Mouse (Mus musculus): ENCODE measurements around the gene Ttc13. TPM values are rescaled to one million over a fixed set of nuclear protein-coding genes. Genes with fewer than 3 reads are reported as not detected.

Ttc13 gene
- polyA plus RNA-seq, 1 experiment: 16.4 TPM

GRCm38 (mm10) chr8:124664414-124664813, 57.4 kb downstream of the Ttc13 start:
- no peaks in the 10 kb centered on the region; the same call in 1 of the 2 replicates for H3K4me1 ChIP-seq (ENCODE audit: control insufficient read depth, insufficient read depth, low read length)
- TF ChIP-seq POLR2A (IDR thresholded peaks at IDR 0.05; ENCODE audit: borderline replicate concordance, extremely low read depth, low read depth, low read length): no peak
- no peak for TF ChIP-seq CTCF (IDR thresholded peaks at IDR 0.05; ENCODE audit: insufficient read depth, low read length)
- no peak overlapping the region for H3K4me3 ChIP-seq (replicated peaks; ENCODE audit: extremely low read depth, low read depth, low read length)
- 57% methylated on average over 3 of the region's 3 CpGs for WGBS
- no peak for DNase-seq

GRCm38 (mm10) chr8:124663874-124664230, 57.9 kb downstream of the Ttc13 start:
- 65% methylated on average over 4 of the region's 4 CpGs for WGBS
- H3K4me3 ChIP-seq (replicated peaks; ENCODE audit: extremely low read depth, low read depth, low read length): no peak overlapping the region

GRCm38 (mm10) chr8:124663112-124663873, 58.5 kb downstream of the Ttc13 start, which contains the start of gene 2310022B05Rik:
TSS of gene 2310022B05Rik (minus strand) at chr8:124663369.
- DNase-seq: peak; percentile 88
- peak; percentile 69; the same call in 1 of the 2 replicates for TF ChIP-seq POLR2A (IDR thresholded peaks at IDR 0.05; ENCODE audit: borderline replicate concordance, extremely low read depth, low read depth, low read length)
- TF ChIP-seq CTCF (IDR thresholded peaks at IDR 0.05; ENCODE audit: insufficient read depth, low read length): no peak
- 3% methylated on average over 65 of the region's 69 CpGs for WGBS
- peak within 1 kb of the TSS; percentile 79 for H3K4me3 ChIP-seq (replicated peaks; ENCODE audit: extremely low read depth, low read depth, low read length)
- H3K4me1 ChIP-seq (ENCODE audit: control insufficient read depth, insufficient read depth, low read length): peaks cover 3% of the 10 kb centered on the region; the same call in 1 of the 2 replicates

More at GRCm38 (mm10) chr8:124663874-124664230, 57.9 kb downstream of the Ttc13 start:
- DNase-seq: no peak
- H3K4me1 ChIP-seq (ENCODE audit: control insufficient read depth, insufficient read depth, low read length): no peaks in the 10 kb centered on the region; the same call in 1 of the 2 replicates
- no peak for TF ChIP-seq POLR2A (IDR thresholded peaks at IDR 0.05; ENCODE audit: borderline replicate concordance, extremely low read depth, low read depth, low read length)
- TF ChIP-seq CTCF (IDR thresholded peaks at IDR 0.05; ENCODE audit: insufficient read depth, low read length): no peak

GRCm38 (mm10) chr8:124662446-124663111, 59.2 kb downstream of the Ttc13 start:
- WGBS: under 1% methylated on average over 49 of the region's 49 CpGs
- H3K4me1 ChIP-seq (ENCODE audit: control insufficient read depth, insufficient read depth, low read length): peaks cover 5% of the 10 kb centered on the region; the same call in 1 of the 2 replicates
- H3K4me3 ChIP-seq (replicated peaks; ENCODE audit: extremely low read depth, low read depth, low read length): peak overlapping the region; percentile 79
- TF ChIP-seq CTCF (IDR thresholded peaks at IDR 0.05; ENCODE audit: insufficient read depth, low read length) (no peak), POLR2A (IDR thresholded peaks at IDR 0.05; ENCODE audit: borderline replicate concordance, extremely low read depth, low read depth, low read length) (no peak)
- DNase-seq: peak; percentile 33

DNA sequence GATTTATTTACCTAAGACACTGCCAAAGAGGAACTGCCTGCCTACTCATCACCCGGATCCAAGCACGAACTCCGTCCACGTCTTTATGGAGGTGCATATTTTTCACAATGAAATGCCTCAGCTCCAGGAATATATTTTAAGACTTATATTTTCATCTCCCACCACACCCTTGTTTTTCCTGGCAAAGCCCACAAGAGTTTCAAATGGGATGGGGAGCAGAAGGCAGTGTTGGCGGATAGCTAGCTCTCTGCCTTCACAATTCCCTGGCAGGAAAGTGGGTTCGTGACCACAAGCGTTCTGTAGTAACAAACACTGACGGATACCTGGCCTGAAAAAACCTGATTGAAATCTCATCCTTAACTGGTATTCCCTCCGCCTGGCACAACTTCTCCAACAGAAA, 60.0 kb downstream of the Ttc13 start:
- TF ChIP-seq CTCF (IDR thresholded peaks at IDR 0.05; ENCODE audit: insufficient read depth, low read length) (no peak), POLR2A (IDR thresholded peaks at IDR 0.05; ENCODE audit: borderline replicate concordance, extremely low read depth, low read depth, low read length) (no peak)
- no peak for DNase-seq
- H3K4me3 ChIP-seq (replicated peaks; ENCODE audit: extremely low read depth, low read depth, low read length): peak overlapping the region; percentile 79
- 10% methylated on average over 9 of the region's 9 CpGs for WGBS
- H3K4me1 ChIP-seq (ENCODE audit: control insufficient read depth, insufficient read depth, low read length): peaks cover 5% of the 10 kb centered on the region; the same call in 1 of the 2 replicates

GRCm38 (mm10) chr8:124658415-124658814, 63.4 kb downstream of the Ttc13 start:
- 27% methylated on average over 2 of the region's 2 CpGs for WGBS
- Histone ChIP-seq H3K4me1 (ENCODE audit: control insufficient read depth, insufficient read depth, low read length) (peaks cover 5% of the 10 kb centered on the region; the same call in 1 of the 2 replicates), H3K4me3 (replicated peaks; ENCODE audit: extremely low read depth, low read depth, low read length) (no peak overlapping the region)
- TF ChIP-seq CTCF (IDR thresholded peaks at IDR 0.05; ENCODE audit: insufficient read depth, low read length): no peak
- DNase-seq: no peak

DNA sequence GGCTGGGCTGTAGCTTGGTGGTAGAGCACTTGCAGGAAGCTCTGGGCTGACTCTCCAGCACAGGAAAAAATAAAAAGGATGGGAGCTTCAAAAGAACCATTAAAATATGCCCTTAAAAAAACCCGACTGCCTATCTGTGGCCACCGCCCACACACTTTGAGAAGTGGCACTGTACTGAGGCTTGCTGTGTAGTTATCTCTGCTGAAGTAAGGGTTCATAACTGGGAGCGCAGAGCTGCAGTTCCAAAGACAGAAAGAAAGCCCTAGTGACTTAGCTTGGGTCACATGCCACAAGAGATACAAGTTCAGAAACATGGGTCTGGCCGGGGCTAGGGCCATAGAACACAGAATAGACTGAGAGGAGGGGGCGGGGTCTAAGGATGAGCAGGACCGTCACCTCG, 63.8 kb downstream of the Ttc13 start:
- no peak overlapping the region for H3K4me3 ChIP-seq (replicated peaks; ENCODE audit: extremely low read depth, low read depth, low read length)
- peaks cover 5% of the 10 kb centered on the region; the same call in 1 of the 2 replicates for H3K4me1 ChIP-seq (ENCODE audit: control insufficient read depth, insufficient read depth, low read length)
- no peak for TF ChIP-seq CTCF (IDR thresholded peaks at IDR 0.05; ENCODE audit: insufficient read depth, low read length)
- TF ChIP-seq POLR2A (IDR thresholded peaks at IDR 0.05; ENCODE audit: borderline replicate concordance, extremely low read depth, low read depth, low read length): no peak
- no peak for DNase-seq
- WGBS: 67% methylated on average over 7 of the region's 7 CpGs

DNA sequence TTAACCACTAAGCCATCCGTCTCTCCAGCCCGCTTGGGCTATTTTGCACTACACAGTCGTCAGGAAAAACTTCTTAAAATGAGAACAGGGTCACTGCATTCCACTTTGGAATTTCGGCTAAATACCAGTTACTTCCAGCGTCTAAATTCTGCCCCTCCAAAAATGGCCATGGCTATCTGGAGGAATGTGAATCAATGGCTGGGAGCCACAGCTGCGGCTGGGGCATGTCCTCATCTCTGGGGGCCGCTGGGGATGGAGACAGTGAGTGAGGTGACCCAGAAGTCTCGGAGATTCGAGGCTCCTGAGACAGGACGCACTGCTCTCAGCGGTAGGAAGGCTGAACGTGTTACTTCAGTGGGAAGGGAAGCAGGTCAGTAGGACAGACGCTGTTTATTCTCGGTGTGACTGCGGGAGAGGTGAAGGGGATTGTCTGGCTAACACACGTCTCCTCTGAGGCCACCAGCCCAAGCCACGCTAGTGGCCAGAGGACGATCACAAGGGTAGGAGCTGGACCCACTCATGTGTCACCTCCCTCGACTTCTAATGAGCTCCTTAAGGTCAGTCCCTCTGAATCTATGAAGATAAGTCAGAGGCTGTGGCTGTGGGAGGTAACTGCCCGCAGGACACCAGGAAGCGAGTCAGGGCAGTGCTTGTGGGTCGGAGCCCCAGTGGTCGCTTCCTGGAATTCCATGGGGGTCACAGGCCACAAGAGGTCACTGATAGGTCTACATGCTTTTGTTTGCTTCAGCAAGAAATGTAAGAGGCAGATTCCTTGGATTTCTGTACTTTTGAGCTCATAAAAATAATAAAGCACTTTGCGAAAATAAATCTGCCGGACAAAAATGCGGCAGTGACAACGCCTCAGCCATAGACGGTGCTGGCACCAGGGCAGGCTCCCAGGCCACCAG, 68.0 kb downstream of the Ttc13 start:
- H3K4me3 ChIP-seq (replicated peaks; ENCODE audit: extremely low read depth, low read depth, low read length): no peak overlapping the region
- H3K4me1 ChIP-seq (ENCODE audit: control insufficient read depth, insufficient read depth, low read length): peaks cover 9% of the 10 kb centered on the region
- WGBS: 58% methylated on average over 28 of the region's 28 CpGs
- no peak for TF ChIP-seq POLR2A (IDR thresholded peaks at IDR 0.05; ENCODE audit: borderline replicate concordance, extremely low read depth, low read depth, low read length)
- TF ChIP-seq CTCF (IDR thresholded peaks at IDR 0.05; ENCODE audit: insufficient read depth, low read length): no peak
- no peak for DNase-seq

- WGBS: 21% methylated on average over 4 of the region's 4 CpGs
- peaks cover 5% of the 10 kb centered on the region for H3K4me1 ChIP-seq (ENCODE audit: control insufficient read depth, insufficient read depth, low read length)
- no peak overlapping the region for H3K4me3 ChIP-seq (replicated peaks; ENCODE audit: extremely low read depth, low read depth, low read length)
- TF ChIP-seq POLR2A (IDR thresholded peaks at IDR 0.05; ENCODE audit: borderline replicate concordance, extremely low read depth, low read depth, low read length) (no peak), CTCF (IDR thresholded peaks at IDR 0.05; ENCODE audit: insufficient read depth, low read length) (no peak)
- DNase-seq: no peak
Observed at GRCm38 (mm10) chr8:124652546-124652945, 69.2 kb downstream of the Ttc13 start.

All from lung, adult 2 months (tissue).